Mouse (Mus musculus): ENCODE data around the gene Olfr1274-ps. TPM values are rescaled to one million over a fixed set of nuclear protein-coding genes. Genes with fewer than 3 reads are reported as not detected.

Gene Olfr1274-ps
- polyA plus RNA-seq, 1 experiment, result not detected

DNA sequence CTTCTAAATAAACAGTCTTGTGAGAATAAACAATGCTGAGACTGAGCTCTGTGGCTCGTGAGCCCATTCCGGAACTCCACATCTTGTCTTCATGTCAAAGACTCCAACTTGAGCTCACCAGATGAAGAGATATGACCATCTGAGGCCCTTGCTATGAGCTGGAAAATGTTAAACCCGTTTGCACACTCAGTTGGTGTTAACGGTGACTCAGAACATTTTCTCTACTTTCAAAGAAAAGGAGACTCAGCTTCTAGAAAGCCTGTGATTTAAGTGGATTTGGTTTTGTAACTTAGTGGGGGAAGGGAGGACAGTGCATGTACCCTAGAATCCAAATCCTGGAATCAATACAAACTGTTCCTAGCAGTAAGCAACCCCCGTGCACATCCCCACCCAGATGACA lies 45.3 kb downstream of the Olfr1274-ps start:
- Histone ChIP-seq H3K4me3 (replicated peaks) (no peak overlapping the region), H3K9me3 (no peaks in the 10 kb centered on the region), H3K36me3 (replicated peaks; ENCODE audit: low read length) (peaks cover 23% of the 10 kb centered on the region), H3K4me1 (0 out of 2 replicates have a peak, but pooled peaks cover under 1% of the 10 kb centered on the region), H3K27me3 (replicated peaks) (no peaks in the 10 kb centered on the region)
- TF ChIP-seq FLI1 (IDR thresholded peaks at IDR 0.05; ENCODE audit: low read length) (no peak), GATA1 (IDR thresholded peaks at IDR 0.05; ENCODE audit: borderline replicate concordance, low read length) (no peak)

DNA sequence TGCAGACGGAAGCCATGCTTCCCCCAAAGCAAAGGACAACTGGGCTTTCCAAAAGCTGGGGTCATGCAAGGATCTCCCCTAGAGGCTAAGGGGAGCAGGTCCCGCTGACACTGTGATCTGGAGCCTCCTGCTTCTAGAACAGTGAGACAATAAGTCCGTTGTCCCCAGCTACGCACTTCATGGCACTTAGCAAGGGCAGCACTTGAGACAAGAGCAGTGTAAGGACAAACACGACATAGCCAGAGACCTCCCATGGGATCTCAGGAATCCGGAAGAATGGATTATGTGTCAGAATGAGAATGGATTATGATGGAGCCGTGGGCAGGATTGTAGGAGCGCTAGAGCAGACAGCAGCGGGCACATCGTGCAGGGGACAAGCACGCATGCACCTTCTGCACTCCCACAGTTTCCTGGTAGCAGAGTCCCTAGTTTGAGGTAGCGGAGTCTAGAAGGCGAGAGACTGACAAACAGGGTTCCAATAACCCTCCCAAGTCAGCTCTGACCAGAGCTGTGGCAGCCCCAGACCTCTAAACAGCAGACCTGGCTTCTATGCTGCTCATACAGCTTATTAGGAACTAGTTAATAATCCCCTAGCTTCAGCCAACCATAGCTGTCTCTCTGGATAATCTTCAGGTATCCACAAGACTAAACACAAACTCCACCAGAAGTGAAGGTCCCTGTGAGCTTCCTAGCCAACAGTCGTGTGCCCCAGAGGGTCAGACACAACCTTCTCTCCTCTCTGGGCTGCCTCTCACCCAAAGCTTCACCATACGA lies 50.7 kb downstream of the Olfr1274-ps start:
- Histone ChIP-seq H3K36me3 (replicated peaks; ENCODE audit: low read length) (peaks cover 63% of the 10 kb centered on the region), H3K4me1 (0 out of 2 replicates have a peak, but pooled peaks cover 4% of the 10 kb centered on the region), H3K27me3 (replicated peaks) (no peaks in the 10 kb centered on the region), H3K9me3 (no peaks in the 10 kb centered on the region), H3K4me3 (replicated peaks) (no peak overlapping the region)
- TF ChIP-seq GATA1 (IDR thresholded peaks at IDR 0.05; ENCODE audit: borderline replicate concordance, low read length) (no peak), FLI1 (IDR thresholded peaks at IDR 0.05; ENCODE audit: low read length) (no peak)

DNA sequence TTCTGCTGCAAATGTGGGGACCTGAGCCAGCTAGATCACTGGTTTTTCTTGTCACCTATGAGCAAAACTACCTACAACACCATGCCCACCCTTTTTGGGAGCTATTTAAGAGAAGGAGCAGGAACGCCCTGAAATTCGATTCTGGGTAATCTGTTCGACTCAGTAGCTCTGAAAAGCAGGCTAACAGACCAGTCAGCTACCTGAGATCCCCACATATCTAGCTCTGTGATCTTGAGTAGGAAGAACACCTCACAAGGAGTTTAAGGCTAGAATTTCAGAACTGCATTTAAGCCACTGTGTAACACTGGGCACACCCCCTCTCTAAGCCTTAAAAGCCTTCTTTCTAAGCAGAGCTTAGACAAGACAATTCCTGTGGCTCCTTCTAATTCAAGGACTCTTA lies 53.9 kb downstream of the Olfr1274-ps start:
- Histone ChIP-seq H3K27me3 (replicated peaks) (no peaks in the 10 kb centered on the region), H3K36me3 (replicated peaks; ENCODE audit: low read length) (peaks cover 84% of the 10 kb centered on the region), H3K9me3 (no peaks in the 10 kb centered on the region), H3K4me3 (replicated peaks) (no peak overlapping the region), H3K4me1 (0 out of 2 replicates have a peak, but pooled peaks cover 4% of the 10 kb centered on the region)
- TF ChIP-seq FLI1 (IDR thresholded peaks at IDR 0.05; ENCODE audit: low read length), result no peak

Other genes with a start within 250 kb of the Olfr1274-ps start
- not detected in 2 replicates for gene Olfr1270, start 245.6 kb upstream of the Olfr1274-ps start, polyA plus RNA-seq (2012; ENCODE audit: insufficient read depth, low replicate concordance)
- not detected in 2 replicates for gene Olfr1506, start 174.2 kb upstream of the Olfr1274-ps start, polyA plus RNA-seq (2012; ENCODE audit: insufficient read depth, low replicate concordance)
- gene Olfr142, start 141.1 kb upstream of the Olfr1274-ps start, polyA plus RNA-seq (2012; ENCODE audit: insufficient read depth, low replicate concordance), result not detected in 2 replicates
- gene Olfr1271, start 127.7 kb upstream of the Olfr1274-ps start, polyA plus RNA-seq (2012; ENCODE audit: insufficient read depth, low replicate concordance), result not detected in 2 replicates
- 0.37 TPM in 1 of 2 replicates, not detected in the other for gene Olfr1272, start 105.8 kb upstream of the Olfr1274-ps start, polyA plus RNA-seq (2012; ENCODE audit: insufficient read depth, low replicate concordance)
- gene Gm13769, start 76.5 kb upstream of the Olfr1274-ps start, polyA plus RNA-seq (2012; ENCODE audit: insufficient read depth, low replicate concordance), result not detected in 2 replicates
- 2.2 and 8.7 TPM in 2 replicates for gene Ptprj, start 182.0 kb downstream of the Olfr1274-ps start, polyA plus RNA-seq (2012; ENCODE audit: insufficient read depth, low replicate concordance)